Mouse (Mus musculus) right cerebral cortex, postnatal 36 days (tissue): Measurements from ENCODE around the gene Slf2.

Source experiments
- DNase-seq, 2 experiments: peaks; one replicate each; pipeline ENCODE4 v3.0.0; 2022; ENCODE audit warnings: low spot score in 2 of 2, mixed read lengths in 1 of 2

The Slf2 gene

GRCm38 (mm10) chr19:45028746-45029145, 97.8 kb downstream of the Slf2 start:
- DNase-seq = no peak

GRCm38 (mm10) chr19:45029571-45029970, 98.6 kb downstream of the Slf2 start:
- no peak for DNase-seq

DNA sequence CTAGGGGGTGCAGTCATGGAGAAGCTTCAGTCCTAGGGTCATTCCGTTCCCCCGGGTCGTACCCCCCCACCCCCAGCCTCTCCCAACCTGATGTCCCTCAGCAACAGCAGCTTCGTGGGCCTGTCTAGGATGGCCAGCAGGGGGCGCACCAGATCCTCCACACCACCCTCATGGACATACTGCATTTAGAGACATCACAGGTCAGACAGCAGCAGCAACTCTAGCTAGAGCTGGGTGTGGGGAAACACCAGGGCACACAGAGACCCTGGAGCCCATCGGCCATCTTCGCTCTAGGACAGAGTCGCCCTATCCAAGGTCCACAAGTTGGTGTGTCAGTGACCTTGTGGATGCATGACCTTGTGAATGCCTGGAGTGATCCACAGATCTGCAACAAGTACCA, 99.2 kb downstream of the Slf2 start:
- no peak for DNase-seq

DNA sequence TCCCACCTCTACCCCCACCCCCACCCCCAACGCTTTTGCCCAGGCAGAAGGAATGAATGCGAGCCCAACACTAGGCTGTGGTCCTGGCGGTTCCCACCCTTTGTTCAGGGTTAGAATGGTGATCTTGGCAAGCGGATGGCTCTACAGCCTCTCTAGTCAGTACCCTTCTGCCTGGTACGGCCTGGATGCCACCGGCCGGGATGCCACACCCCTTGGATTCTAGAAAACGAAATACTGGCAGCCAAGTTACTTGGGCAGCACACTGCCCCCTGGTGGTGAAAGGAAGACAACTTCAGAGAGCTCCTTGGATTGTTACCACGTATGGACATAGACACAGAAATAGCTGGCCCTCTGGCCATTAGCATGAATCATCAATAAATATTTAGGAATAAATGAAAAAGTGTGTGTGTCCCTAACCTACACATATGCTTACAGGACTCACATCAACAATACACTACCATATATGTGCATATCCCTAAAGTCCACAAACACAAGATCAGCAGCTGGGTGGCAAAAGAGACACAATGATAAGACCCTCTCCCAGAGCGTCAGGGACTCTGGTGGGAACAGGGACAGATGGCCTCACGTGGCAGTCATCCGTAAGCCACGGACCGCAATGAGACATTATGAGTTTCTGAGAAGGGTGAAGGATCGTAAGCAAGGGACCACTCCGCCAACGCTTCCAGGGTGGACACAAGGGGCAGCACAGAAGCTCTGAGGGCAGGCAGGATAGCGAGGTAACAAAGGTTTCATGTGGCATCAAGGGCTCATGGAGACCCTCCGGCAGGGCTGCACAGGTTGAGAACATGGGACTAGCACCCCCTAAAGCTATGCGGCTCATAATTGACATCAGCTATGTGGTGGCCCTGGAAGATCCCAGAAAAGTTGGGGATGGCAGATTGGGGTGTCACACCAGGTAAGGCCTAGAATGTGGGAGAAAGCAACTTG, 100.1 kb downstream of the Slf2 start:
- DNase-seq = peak; percentile 63 to 74

GRCm38 (mm10) chr19:45031780-45032179, 100.8 kb downstream of the Slf2 start:
- no peak for DNase-seq
